Mouse (Mus musculus) heart, adult 9 months (tissue): Measurements from ENCODE around the gene Atf1.
A peak's percentile ranks its signal among the peaks of the same experiment; 100 is the strongest.
"Not testable (repeated sequence)": the region's sequence is repeated elsewhere in the genome, so short reads cannot be mapped to it uniquely, and the experiment has no call there.

Experiments used
- DNase-seq, 2 experiments: peaks; one replicate each; pipeline ENCODE4 v3.0.0; 2022; ENCODE audit warnings: low spot score in 2 of 2

Atf1 gene

GRCm38 (mm10) chr15:100258646-100259425, 31.2 kb downstream of the Atf1 start:
- no peak for DNase-seq

- DNase-seq: not testable (repeated sequence)
Measured at GRCm38 (mm10) chr15:100260351-100260750, 32.7 kb downstream of the Atf1 start.

DNA sequence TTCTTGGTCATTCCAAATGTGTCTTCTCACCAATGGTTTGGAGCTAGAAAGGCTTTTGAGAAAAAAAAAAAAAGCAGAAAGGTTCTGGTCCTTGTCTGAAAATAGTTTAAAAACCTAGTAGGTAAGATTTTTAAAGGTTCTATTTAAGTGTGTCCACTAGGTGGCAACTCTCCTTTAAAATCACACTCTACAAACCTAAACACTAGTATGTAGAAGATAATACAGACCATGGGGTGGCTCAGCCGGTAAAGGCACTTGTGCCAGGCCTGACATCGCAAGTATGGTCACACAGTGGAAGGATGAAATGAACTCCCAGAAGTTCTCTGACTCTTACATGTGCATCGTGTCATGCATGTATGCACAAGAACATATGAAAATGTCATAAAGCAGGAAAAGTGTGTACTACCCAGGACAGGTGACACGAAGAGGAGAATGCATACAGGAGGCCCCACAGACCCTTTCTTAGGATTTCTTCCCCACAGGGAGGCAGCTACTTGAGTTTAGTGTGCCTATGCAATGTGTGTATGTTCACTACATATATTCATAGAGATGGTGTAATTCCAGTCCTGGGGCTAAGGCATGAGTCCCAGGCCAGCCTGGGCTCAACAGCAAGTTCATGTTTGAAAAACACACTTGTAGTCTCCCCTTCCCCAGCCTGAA, 35.8 kb downstream of the Atf1 start:
- peak in 1 of 2 experiments; percentile 3 for DNase-seq

- no peak for DNase-seq
Measured at GRCm38 (mm10) chr15:100265586-100266325, 38.1 kb downstream of the Atf1 start.

GRCm38 (mm10) chr15:100268916-100269315, 41.3 kb downstream of the Atf1 start:
- DNase-seq: no peak

DNA sequence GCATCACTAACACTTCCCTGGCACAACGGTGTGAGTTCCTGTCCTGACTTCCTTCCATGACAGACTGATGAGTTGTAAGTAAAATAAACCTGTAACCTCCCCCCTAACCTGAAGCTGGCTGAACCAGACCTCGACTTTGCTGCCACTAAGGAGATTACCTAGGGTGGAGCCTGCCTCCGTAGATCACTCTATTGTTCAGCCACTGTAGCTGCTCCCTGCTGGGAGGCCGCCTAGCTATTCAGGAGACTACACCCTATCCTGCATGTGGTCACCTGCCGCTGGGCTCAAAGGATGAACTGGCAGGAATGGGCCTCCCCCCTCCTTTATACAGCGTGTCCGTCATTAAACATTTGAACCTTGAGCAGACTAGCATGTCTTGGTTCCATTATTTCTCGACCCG, 42.2 kb downstream of the Atf1 start:
- no peak for DNase-seq

GRCm38 (mm10) chr15:100270609-100271008, 43.0 kb downstream of the Atf1 start:
- DNase-seq: not testable (repeated sequence)

- DNase-seq: no peak
Measured at GRCm38 (mm10) chr15:100271411-100271810, 43.8 kb downstream of the Atf1 start.

GRCm38 (mm10) chr15:100273791-100274308, 46.2 kb downstream of the Atf1 start:
- not testable (repeated sequence) for DNase-seq

GRCm38 (mm10) chr15:100274790-100275559, 47.4 kb downstream of the Atf1 start:
- no peak for DNase-seq

- DNase-seq: no peak
Measured at GRCm38 (mm10) chr15:100276403-100276802, 48.8 kb downstream of the Atf1 start.

- DNase-seq: no peak
Measured at GRCm38 (mm10) chr15:100277586-100277985, 50.0 kb downstream of the Atf1 start.

DNA sequence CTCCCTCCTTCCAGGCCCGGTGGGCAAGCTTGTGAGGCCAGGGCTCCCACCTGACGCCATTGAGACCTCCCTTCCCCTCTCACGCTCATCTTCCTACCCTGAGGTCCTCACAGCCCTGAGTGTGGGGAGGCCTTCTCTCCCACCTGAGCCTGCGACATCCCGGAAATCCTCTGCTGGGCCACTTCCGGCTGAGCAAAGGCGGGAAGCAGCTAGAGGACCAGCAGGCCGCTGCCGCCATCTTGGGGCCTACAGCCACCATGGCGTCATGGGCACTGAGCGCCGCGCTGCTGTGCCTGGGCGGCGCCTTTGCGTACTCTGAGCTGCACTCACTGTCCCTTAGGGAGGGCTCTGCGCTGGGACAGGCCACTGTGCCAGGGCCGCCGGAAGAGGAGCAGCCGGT, 53.0 kb downstream of the Atf1 start, which contains the start of gene Tmprss12:
TSS of gene Tmprss12 (plus strand) at position 212 of the 400 bp plus-strand sequence.
- no peak for DNase-seq

GRCm38 (mm10) chr15:100288980-100289379, 61.4 kb downstream of the Atf1 start:
- no peak for DNase-seq

GRCm38 (mm10) chr15:100290858-100291257, 63.2 kb downstream of the Atf1 start:
- DNase-seq: no peak

DNA sequence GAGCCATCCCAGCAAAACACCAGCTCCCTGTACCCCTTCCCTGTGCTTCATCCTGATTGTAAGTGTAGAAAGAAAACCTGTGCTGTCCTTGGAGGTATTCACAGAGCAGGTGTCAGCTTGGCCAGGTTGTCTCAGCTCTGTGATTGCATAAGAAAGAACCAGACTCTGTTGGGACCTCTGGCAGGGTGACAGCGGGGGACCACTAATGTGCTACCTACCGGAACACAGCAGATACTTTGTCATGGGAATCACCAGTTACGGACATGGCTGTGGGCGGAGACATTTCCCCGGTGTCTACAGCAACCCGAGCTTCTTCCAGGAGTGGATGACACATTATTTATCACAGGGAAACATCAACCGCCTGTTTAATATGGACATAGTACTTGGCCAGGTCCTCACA, 64.7 kb downstream of the Atf1 start:
- DNase-seq: no peak

DNA sequence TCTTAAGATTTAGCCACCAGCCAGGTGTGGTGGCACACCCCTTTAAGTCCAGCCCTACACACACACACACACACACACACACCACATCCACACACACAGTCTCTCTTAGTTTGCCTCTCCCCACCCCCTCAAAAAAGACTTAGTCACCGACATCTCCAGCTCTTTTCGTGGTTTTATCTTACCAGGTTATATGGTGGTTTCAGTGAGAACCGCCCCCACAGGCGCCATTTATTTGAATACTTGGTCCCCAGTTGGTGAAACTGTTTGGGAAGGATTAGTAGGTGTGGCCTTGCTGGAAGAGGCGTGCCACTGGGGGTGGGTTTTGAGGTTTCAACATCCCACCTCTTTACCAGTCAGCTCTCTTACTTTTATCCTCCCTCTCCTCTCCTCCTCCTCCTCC, 70.2 kb downstream of the Atf1 start:
- no peak for DNase-seq

GRCm38 (mm10) chr15:100300499-100300898, 72.9 kb downstream of the Atf1 start:
- no peak for DNase-seq

- no peak for DNase-seq
Measured at GRCm38 (mm10) chr15:100301556-100301955, 73.9 kb downstream of the Atf1 start.

DNA sequence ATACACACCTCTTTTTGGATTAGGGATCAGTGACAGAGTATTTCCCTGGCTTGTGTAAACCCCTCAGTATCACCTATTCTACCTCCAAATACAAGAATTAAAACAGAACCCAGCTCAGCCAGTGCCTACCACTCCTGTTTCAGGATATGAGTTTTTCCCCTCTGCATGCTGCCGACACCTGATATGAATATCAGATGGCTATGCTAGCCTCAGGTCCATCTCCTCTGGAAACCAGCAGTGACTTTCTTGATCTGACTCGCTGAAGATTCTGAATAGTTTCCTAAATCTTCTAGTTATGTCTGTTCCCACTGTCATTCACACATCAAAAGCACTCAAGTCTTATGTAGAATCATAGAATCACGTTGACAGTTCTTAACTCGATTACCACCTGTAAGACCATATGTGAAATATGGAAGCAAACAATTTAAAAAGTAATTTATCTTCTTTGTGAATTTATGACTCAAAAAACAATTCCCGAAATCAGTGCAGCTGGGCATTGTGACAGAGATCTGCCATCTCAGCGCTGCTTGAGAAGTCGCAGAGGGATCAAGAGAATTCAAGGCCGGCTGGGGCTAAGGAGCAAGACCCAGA, 75.9 kb downstream of the Atf1 start:
- DNase-seq: no peak
